Mouse (Mus musculus) urinary bladder, postnatal 10 days (tissue): ENCODE measurements at regions not wholly inside any gene's neighbourhood (a gene's known extent, or its start where the extent isn't known, plus 50 kb on each side); places are given as distances from the start of the nearest gene placed in this dataset.

Source experiments
- DNase-seq: peaks from one replicate; pipeline ENCODE4 v3.0.0; 2022; ENCODE audit warnings: low spot score

DNA sequence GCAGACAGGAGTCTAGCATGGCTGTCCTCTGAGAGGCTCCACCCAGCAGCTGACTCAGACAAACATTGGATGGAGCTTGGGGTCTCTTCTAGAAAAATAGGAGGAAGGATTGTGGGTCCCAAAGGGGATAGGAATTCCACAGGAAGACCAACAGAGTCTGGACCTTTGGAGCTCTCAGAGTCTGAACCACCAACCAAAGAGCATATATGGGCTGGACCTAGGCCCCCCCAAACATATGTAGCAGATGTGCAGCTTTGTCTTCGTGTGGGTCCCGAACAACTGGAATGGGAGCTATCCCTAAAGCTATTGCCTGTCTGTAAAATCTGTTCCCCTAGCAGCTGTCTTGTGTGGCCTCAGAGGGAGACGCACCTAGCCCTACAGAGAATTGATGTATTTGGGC is 50.1 kb upstream of the Cpm start:
- DNase-seq = no peak

- no peak for DNase-seq
Observed at GRCm38 (mm10) chr10:117578696-117579146, 50.6 kb upstream of the Cpm start.

DNA sequence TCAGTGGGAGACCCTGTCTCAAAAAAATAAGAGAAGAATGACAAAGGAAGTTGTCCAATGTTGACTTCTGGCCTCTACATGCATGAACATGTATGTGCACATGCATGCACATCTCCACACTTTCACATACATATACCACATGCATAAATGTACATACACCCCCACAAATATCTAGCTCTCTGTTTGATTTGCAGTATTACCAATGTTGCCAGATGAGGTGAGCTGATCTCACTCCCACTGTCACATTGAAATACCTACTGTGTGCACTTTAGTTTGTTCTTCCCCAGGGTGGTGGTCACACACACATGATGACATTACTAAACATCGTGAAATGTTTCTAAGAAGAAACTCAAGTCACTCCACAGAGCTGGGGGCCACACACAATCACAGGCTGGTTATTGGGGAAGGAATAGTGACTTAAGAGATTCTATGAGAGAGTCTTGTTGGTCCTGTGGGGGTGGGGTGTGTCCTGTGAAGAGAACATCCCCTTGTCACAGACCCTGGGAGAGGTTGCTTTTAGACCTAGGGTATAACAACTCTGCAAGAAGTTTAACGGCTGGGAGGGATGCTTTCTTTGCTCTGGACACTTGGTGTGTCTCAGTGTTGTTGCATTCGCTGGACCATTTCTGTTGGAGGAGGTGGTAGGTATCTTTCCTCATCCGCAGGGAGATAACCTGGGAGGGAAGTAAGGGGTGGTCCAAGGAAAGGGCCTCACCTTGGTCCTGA is 51.2 kb upstream of the Cpm start:
- no peak for DNase-seq

- no peak for DNase-seq
Observed at GRCm38 (mm10) chr10:117576881-117577730, 52.2 kb upstream of the Cpm start.

DNA sequence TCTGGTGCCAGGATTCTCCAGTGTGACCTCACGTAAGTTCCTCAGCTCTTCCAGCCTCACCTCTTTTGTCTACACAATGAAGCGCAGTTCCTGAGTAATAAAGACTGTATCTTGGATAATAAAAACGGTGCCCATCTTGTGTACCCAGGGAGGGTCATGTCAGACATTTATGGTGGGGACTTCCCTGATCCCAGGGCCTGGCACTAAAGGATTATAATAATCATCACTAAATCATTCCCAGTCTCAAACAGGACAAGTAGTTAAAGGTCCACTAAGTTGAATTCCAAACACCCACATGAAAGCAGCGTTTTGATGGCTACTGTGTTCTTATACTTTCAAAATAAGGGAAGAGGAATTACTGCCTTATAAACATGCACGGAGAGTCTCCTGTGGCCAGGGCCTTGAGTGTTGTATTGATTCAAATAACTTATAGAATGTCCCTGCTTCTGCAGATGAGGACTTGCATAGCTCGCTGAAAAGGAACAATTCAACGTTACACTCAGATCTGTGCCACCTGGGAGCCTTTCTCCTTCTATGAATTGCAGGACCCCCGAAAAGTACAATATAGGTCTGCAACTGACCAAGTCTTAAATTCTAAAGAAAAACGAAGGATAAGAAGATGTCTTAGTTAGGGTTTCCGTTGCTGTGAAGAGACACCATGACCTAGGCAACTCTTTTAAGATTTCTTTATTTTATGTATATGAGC is 53.0 kb upstream of the Cpm start:
- no peak for DNase-seq

- no peak for DNase-seq
Observed at GRCm38 (mm10) chr10:117575404-117576153, 53.7 kb upstream of the Cpm start.

DNA sequence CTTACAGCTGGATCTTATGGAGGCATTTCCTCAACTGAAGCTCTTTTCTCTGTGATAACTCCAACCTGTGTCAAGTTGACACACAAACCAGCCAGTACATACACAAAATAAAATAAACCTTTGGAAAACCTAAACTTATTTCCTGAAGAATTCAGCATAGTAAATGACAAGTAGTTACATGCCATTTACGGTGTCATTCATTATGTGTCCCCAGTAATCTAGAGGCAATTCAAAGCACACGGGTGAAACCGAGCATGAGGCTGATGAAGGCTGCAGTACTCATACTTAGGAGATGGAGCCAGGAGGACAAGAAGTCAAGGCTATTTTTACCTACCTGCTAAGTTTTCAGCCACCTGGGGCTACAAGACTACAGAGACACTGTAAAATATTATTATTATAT is 54.4 kb upstream of the Cpm start:
- no peak for DNase-seq

DNA sequence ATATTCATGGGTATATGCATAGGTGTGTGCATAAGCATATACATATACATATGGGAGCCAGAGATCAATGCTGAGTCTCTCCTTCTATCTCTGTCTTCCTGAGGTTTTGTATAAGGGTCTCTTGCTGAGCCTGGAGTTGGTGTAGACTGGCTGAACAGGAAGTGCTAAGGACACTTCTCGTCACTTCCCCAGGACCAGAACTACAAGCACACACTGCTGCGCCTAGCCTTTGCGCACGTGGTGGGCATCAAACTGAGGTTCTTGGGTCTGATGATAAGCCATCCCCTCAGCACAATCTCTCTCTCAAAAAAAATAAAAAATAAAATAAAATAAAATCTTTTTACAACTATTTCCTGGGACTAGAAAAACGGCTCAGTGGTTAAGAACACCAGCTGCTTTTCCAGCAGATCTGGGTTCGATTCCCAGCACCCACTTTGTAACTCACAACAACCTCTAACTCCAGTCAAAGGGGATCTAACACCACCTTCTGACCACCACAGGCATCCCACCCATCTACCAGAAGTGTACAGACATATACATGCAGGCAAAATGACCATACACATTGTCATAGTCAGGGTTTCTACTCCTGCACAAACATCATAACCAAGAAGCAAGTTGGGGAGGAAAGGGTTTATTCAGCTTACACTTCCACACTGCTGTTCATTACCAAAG is 55.1 kb upstream of the Cpm start:
- DNase-seq = no peak

GRCm38 (mm10) chr10:117573596-117573850 is 55.8 kb upstream of the Cpm start:
- DNase-seq = no peak

GRCm38 (mm10) chr10:117572746-117573595 is 56.3 kb upstream of the Cpm start:
- no peak for DNase-seq

DNA sequence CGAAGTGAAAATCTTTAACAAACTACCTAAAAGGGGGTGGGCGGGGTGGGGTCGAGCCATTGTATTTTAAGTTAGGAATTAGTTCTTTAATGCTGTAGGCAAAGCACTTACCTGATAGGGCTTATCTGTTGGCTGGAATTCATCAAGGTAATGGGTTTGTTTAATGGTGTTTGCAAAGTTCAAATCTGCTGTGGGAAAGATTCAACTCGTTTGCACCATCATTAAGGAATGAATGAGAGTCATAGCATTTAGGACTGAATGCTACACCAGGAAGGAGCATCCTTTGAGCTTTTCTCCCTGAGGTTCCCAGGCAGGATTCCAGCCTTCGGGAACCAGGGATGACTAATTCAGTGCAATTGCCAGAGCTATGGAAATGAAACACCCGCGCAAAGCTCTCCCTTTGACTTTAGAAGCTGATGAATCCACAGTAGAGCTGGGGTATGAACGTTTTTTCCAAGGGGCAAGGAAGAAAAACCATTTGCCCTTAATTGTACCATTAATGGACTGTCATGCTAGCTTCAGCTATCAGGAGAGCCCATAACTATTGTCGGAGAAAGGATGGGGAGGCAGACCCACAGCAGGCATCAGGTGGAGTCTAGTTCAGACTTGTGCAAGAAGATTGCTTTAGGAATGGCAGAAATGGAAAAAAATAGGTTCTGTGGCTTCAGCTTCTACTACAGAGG is 57.3 kb upstream of the Cpm start:
- DNase-seq = no peak

DNA sequence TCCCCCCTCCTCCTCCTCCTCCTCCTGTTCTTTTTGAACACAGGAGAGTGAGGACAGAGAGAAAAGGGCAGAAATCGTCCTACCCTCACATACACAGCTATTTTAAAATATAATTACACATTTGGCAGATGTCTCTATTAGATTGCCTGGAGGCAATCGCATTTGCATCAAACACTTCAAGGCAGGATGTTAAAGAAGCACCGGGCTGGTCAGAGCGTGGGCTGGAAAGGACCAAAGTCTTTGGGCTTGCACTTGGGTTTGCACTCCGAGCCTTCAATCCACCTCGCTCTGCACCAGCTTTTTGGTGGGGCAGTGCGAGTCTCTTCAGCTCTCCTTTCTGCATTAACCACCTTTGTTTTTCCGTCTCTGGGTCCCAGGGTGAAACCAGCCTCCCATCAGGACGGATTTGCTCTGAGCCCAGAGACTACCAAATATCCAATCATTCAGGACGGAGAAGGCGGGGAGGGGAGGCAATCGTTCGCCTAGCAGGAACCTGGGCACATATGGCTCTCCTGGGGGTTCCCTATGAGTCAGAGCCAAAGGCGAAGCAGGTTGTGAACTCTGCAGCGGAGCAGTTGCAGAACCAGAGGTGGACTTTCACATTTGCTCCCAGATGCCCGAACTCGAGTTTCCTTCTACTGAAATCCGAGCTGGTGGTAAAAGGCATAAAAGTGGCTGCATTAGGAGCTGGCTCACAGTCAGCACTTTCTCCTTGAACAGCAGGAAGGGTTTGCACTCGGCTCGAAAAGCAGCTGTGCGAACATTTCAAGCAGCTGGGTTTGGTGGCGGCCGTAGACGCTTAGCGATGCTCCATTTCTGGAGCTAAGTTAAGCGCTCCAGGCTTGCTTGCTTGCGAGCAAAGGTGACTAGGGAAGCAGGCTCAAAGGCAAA is 58.1 kb upstream of the Cpm start:
- no peak for DNase-seq

GRCm38 (mm10) chr10:117570091-117570970 is 59.0 kb upstream of the Cpm start:
- no peak for DNase-seq

DNA sequence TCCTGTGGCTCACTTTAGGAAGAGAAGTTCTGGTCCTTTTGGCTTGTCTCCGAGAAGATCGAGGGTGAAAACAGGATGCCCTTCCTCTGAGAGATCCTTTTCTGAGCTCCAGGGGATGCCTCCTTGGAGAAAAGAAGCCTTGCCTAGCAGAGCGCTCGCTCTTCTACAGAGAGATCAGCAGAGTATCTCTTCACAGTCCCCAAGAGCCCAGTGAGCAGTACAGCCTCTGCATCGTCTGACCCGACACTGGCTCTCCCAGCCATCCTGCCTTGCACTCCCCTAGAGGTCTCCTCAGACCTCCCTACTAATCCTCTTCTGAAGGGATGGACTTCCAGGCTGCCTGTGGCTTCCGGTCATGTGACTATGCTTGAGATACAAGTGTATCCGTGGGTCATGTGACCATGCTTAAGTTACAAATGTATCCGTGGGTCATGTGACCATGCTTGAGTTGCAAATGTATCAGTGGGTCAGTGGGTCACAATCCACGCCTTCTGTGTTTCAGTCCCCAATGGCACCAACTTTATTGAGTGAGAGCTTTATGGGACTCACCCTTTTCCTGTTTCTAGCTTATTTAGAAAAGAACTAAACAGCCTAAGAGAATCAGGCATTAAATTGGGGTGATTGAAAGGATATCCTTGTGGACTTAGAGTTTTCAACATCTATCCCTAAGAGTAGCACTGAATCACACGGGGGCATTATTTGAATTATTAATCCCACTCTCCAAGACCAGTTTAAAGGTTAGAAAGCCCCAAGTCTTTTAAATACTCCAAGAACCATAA is 59.8 kb upstream of the Cpm start:
- no peak for DNase-seq

GRCm38 (mm10) chr10:117568472-117569300 is 60.6 kb upstream of the Cpm start:
- no peak for DNase-seq

- no peak for DNase-seq
Observed at GRCm38 (mm10) chr10:117568138-117568387, 61.2 kb upstream of the Cpm start.
